Mouse (Mus musculus): ENCODE data around the gene Anpep. TPM values are rescaled to one million over a fixed set of nuclear protein-coding genes. Genes with fewer than 3 reads are reported as not detected.

Gene Anpep
- polyA plus RNA-seq, 1 experiment: 41.0 TPM

GRCm38 (mm10) chr7:79846342-79846741, 14.5 kb downstream of the Anpep start:
- H3K27ac ChIP-seq (ENCODE audit: insufficient read depth, low read length): no peak overlapping the region
- H3K4me3 ChIP-seq (ENCODE audit: insufficient read depth, low read length): no peak overlapping the region
- H3K4me1 ChIP-seq (ENCODE audit: control insufficient read depth, insufficient read depth, low read length): no peaks in the 10 kb centered on the region
- TF ChIP-seq CTCF (IDR thresholded peaks at IDR 0.05; ENCODE audit: borderline replicate concordance, insufficient read depth, low read length) (no peak), POLR2A (IDR thresholded peaks at IDR 0.05; ENCODE audit: low read depth, low read length) (no peak)

GRCm38 (mm10) chr7:79844090-79844802, 16.6 kb downstream of the Anpep start:
- Histone ChIP-seq H3K4me1 (ENCODE audit: control insufficient read depth, insufficient read depth, low read length) (no peaks in the 10 kb centered on the region), H3K4me3 (ENCODE audit: insufficient read depth, low read length) (no peak overlapping the region), H3K27ac (ENCODE audit: insufficient read depth, low read length) (no peak overlapping the region)
- TF ChIP-seq POLR2A (IDR thresholded peaks at IDR 0.05; ENCODE audit: low read depth, low read length): no peak
- TF ChIP-seq CTCF (IDR thresholded peaks at IDR 0.05; ENCODE audit: borderline replicate concordance, insufficient read depth, low read length): no peak

GRCm38 (mm10) chr7:79842163-79842562, 18.7 kb downstream of the Anpep start:
- Histone ChIP-seq H3K4me1 (ENCODE audit: control insufficient read depth, insufficient read depth, low read length) (no peaks in the 10 kb centered on the region), H3K27ac (ENCODE audit: insufficient read depth, low read length) (no peak overlapping the region), H3K4me3 (ENCODE audit: insufficient read depth, low read length) (no peak overlapping the region)
- TF ChIP-seq POLR2A (IDR thresholded peaks at IDR 0.05; ENCODE audit: low read depth, low read length) (no peak), CTCF (IDR thresholded peaks at IDR 0.05; ENCODE audit: borderline replicate concordance, insufficient read depth, low read length) (no peak)

GRCm38 (mm10) chr7:79837247-79837646, 23.6 kb downstream of the Anpep start:
- no peak overlapping the region for H3K27ac ChIP-seq (ENCODE audit: insufficient read depth, low read length)
- H3K4me3 ChIP-seq (ENCODE audit: insufficient read depth, low read length): no peak overlapping the region
- no peaks in the 10 kb centered on the region for H3K4me1 ChIP-seq (ENCODE audit: control insufficient read depth, insufficient read depth, low read length)
- no peak for TF ChIP-seq CTCF (IDR thresholded peaks at IDR 0.05; ENCODE audit: borderline replicate concordance, insufficient read depth, low read length)
- TF ChIP-seq POLR2A (IDR thresholded peaks at IDR 0.05; ENCODE audit: low read depth, low read length): no peak

- Histone ChIP-seq H3K4me3 (ENCODE audit: insufficient read depth, low read length) (no peak overlapping the region), H3K27ac (ENCODE audit: insufficient read depth, low read length) (no peak overlapping the region), H3K4me1 (ENCODE audit: control insufficient read depth, insufficient read depth, low read length) (no peaks in the 10 kb centered on the region)
- no peak for TF ChIP-seq POLR2A (IDR thresholded peaks at IDR 0.05; ENCODE audit: low read depth, low read length)
These were observed 25.7 kb downstream of the Anpep start for GRCm38 (mm10) chr7:79835196-79835595.

GRCm38 (mm10) chr7:79832980-79833379, 27.9 kb downstream of the Anpep start:
- no peak overlapping the region for H3K4me3 ChIP-seq (ENCODE audit: insufficient read depth, low read length)
- H3K27ac ChIP-seq (ENCODE audit: insufficient read depth, low read length): no peak overlapping the region
- TF ChIP-seq CTCF (IDR thresholded peaks at IDR 0.05; ENCODE audit: borderline replicate concordance, insufficient read depth, low read length): no peak
- TF ChIP-seq POLR2A (IDR thresholded peaks at IDR 0.05; ENCODE audit: low read depth, low read length): no peak
- no peaks in the 10 kb centered on the region for H3K4me1 ChIP-seq (ENCODE audit: control insufficient read depth, insufficient read depth, low read length)

- Histone ChIP-seq H3K4me3 (ENCODE audit: insufficient read depth, low read length) (no peak overlapping the region), H3K27ac (ENCODE audit: insufficient read depth, low read length) (no peak overlapping the region), H3K4me1 (ENCODE audit: control insufficient read depth, insufficient read depth, low read length) (no peaks in the 10 kb centered on the region)
- no peak for TF ChIP-seq CTCF (IDR thresholded peaks at IDR 0.05; ENCODE audit: borderline replicate concordance, insufficient read depth, low read length)
- TF ChIP-seq POLR2A (IDR thresholded peaks at IDR 0.05; ENCODE audit: low read depth, low read length): no peak
These were observed 29.3 kb downstream of the Anpep start for GRCm38 (mm10) chr7:79831585-79831984.

- H3K27ac ChIP-seq (ENCODE audit: insufficient read depth, low read length): no peak overlapping the region
- TF ChIP-seq CTCF (IDR thresholded peaks at IDR 0.05; ENCODE audit: borderline replicate concordance, insufficient read depth, low read length): no peak
- TF ChIP-seq POLR2A (IDR thresholded peaks at IDR 0.05; ENCODE audit: low read depth, low read length): no peak
- H3K4me1 ChIP-seq (ENCODE audit: control insufficient read depth, insufficient read depth, low read length): no peaks in the 10 kb centered on the region
- H3K4me3 ChIP-seq (ENCODE audit: insufficient read depth, low read length): no peak overlapping the region
These were observed 29.7 kb downstream of the Anpep start for GRCm38 (mm10) chr7:79831145-79831544.

- Histone ChIP-seq H3K27ac (ENCODE audit: insufficient read depth, low read length) (no peak overlapping the region), H3K4me1 (ENCODE audit: control insufficient read depth, insufficient read depth, low read length) (no peaks in the 10 kb centered on the region), H3K4me3 (ENCODE audit: insufficient read depth, low read length) (no peak overlapping the region)
- TF ChIP-seq CTCF (IDR thresholded peaks at IDR 0.05; ENCODE audit: borderline replicate concordance, insufficient read depth, low read length) (no peak), POLR2A (IDR thresholded peaks at IDR 0.05; ENCODE audit: low read depth, low read length) (no peak)
These were observed 32.5 kb downstream of the Anpep start for GRCm38 (mm10) chr7:79828341-79828740.

GRCm38 (mm10) chr7:79822092-79822695, 38.7 kb downstream of the Anpep start:
- Histone ChIP-seq H3K4me3 (ENCODE audit: insufficient read depth, low read length) (no peak overlapping the region), H3K4me1 (ENCODE audit: control insufficient read depth, insufficient read depth, low read length) (no peaks in the 10 kb centered on the region), H3K27ac (ENCODE audit: insufficient read depth, low read length) (no peak overlapping the region)
- no peak for TF ChIP-seq POLR2A (IDR thresholded peaks at IDR 0.05; ENCODE audit: low read depth, low read length)
- no peak for TF ChIP-seq CTCF (IDR thresholded peaks at IDR 0.05; ENCODE audit: borderline replicate concordance, insufficient read depth, low read length)
